9 mouse cellular contexts compared by ENCODE assay signal in the genomic region with DNA sequence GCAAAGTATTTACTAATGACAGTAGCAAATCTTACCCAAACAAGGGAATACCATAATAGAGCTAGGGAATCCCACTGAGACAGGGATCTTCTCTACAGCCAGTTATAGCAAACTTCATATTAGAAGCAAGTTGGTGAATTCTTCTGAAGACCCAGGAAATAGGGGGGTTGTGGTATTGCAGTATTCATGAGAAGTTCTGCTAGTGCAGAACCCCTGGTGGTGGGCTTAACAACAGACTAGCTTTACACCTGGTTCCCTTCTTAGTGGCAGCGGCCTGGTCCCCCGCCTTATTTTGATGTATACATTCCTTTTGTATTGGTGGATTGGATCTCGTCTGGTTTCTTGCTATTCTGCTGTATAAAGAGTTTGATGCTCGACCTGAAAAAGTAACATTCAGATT. TPM values are rescaled to one million over a fixed set of nuclear protein-coding genes. Genes with fewer than 3 reads are reported as not detected.
"Had no signal": no experiment of that assay in that cellular context is flagged by ENCODE, and none has a peak within 500 bp of the region (broad histone marks: within the 10 kb centered on the region; RNA-seq: fewer than 3 reads in every experiment).

No protein-coding gene starts in this region.

RNA-seq across cellular contexts. Expression of a gene that starts 39.6 kb away (rescaled TPM):
- total RNA-seq: liver, adult 2 months; megakaryocyte progenitor cell, adult 5-6 weeks; megakaryocyte, adult 5-6 weeks; megakaryocyte-erythroid progenitor cell, adult 5-6 weeks; monocyte, adult 5-6 weeks had no signal
- polyA plus RNA-seq: liver, embryonic 13.5 days; liver, postnatal 0 days; lung, embryonic 16.5 days; macrophage had no signal
